Mouse (Mus musculus) stomach, postnatal 0 days (tissue): Measurements from ENCODE around the gene Nkx1-2.

Source experiments
- CTCF ChIP-seq: IDR thresholded peaks from 2 replicates; pipeline ENCODE4 v1.5.1; 2016; ENCODE audit warnings: antibody characterized with exemption, low read depth, mild to moderate bottlenecking, moderate library complexity
- EP300 ChIP-seq: optimal IDR thresholded peaks from 2 replicates; pipeline ENCODE3; 2016; ENCODE audit warnings: antibody characterized with exemption

- TF ChIP-seq CTCF (no peak), EP300 (no peak)
Observed at GRCm38 (mm10) chr7:132571481-132571880, 28.0 kb downstream of the Nkx1-2 start.
